Mouse (Mus musculus) CD4-positive, CD25-positive, alpha-beta regulatory T cell (primary cell): ENCODE measurements around the gene Vmn1r195. TPM values are rescaled to one million over a fixed set of nuclear protein-coding genes. Genes with fewer than 3 reads are reported as not detected.

ENCODE experiments used
- polyA plus RNA-seq: library from polyadenylated mRNA; unstranded; fragments of 100-300 nt; shearing (Covaris generic); gene quantifications from one replicate; pipeline ENCODE4 v1.2.1, GENCODE M21; 2017

Vmn1r195 gene
- not detected for polyA plus RNA-seq

DNA sequence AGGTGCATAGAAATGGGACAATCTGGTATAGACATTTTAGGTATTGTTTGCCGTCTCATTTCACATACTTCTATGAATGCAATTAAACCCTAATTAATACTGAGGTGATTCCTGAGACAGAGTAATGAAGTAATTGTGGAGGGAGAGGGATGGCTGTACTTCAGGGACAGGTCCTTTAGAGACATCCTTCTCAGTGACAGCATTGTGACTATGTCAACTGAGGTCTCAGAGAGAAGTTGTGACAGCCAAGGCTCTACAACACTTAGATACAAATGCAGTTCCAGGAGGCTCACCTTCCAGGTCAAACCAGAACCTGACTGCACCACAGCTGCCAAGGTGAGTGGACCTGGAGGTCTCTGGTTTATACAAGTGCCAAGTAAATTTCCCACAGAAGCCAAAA lies at the start of gene Vmn1r195:
TSS of gene Vmn1r195 (plus strand) at position 301 of the 400 bp plus-strand sequence.

DNA sequence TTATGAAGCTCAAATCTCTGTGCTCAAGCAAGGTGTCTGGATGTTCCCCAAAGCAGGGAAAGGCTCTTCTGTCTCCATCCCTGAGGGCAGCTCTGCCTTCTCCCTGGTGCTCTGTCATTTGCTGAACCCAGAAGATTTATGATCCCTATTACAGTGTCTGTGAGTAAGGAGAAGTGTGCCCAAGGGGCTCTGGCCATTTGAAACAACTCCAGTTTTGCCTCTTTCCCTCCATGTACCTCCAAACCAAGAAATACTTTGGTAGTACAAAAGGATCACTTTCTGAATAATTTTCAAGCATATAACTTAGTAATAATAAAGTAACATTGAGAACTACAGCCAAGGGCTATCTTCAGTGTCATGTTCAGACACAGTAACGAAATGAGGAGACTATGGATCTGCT lies 47.3 kb upstream of the Vmn1r195 start, which contains the start of gene Vmn1r193:
TSS of gene Vmn1r193 (minus strand) at position 101 of the 400 bp plus-strand sequence.

DNA sequence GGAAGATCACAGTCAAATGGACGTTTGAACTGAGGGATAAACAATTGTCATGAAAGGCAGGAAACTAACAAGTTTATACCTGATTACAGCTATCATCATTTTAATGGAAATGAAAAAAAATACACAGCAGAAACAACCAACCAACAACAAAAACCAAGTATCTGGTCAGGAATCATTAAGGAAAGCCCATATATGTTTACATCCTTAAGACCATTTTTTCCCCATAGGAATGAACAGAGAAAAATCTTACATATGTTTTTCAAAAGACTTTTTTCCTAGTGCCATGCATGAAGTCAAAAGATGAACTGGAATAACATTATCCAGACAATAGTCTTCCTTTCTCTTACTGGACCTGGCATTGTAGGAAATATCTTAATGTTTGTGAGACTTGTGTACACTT lies 26.4 kb upstream of the Vmn1r195 start, which contains the start of gene Vmn1r194:
TSS of gene Vmn1r194 (plus strand) at position 301 of the 400 bp plus-strand sequence.

DNA sequence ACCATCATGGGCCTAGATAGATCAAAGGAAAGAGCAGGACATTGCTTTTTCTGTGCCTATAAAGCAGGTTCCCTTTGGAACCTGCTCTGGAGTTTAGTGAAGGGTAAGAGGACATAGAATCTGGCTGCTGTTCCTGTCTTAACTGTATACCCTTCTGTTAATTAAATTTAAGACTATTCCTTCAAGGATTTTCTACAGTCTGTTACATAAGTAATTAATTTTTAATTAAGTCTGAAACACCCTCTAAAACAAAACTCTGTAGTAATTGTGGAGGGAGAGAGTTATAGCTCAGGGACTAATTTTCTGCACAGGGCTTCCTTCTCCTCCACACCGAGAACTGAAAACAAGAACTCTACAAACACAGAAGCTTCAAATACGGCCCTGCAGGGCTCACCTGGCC lies 19.3 kb downstream of the Vmn1r195 start, which contains the start of gene Vmn1r196:
TSS of gene Vmn1r196 (plus strand) at position 301 of the 400 bp plus-strand sequence.

DNA sequence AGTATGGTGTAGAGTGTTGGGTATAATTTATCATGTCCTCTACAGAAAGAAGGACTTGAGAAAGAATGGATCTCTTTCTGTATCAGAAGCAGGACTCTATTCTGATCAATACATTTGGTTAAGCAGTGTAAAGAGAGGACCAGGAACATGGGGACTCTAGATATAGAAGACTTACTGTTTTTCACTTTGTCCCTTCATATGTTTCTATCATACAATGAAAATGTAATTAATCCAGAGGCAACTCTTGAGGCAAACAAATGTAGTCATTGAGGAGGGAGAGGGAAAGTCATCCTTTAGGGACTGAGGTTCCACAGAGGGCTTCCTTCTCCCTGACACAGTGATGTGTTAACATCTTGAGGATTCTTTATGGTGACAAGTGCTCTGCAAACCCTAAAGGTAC lies 54.0 kb downstream of the Vmn1r195 start, which contains the start of gene Vmn1r197:
TSS of gene Vmn1r197 (plus strand) at position 301 of the 400 bp plus-strand sequence.

Other genes starting within 250 kb of the Vmn1r195 start
- gene Hist1h2ah, start 235.0 kb upstream of the Vmn1r195 start, polyA plus RNA-seq, result not detected
- 0.47 TPM for gene Hist1h2bk, start 234.7 kb upstream of the Vmn1r195 start, polyA plus RNA-seq
- gene Hist1h4i, start 229.2 kb upstream of the Vmn1r195 start, polyA plus RNA-seq, result 9.4 TPM
- gene Hist1h2ag, start 227.6 kb upstream of the Vmn1r195 start, polyA plus RNA-seq, result 0.59 TPM
- gene Hist1h2bj, start 227.3 kb upstream of the Vmn1r195 start, polyA plus RNA-seq, result 2.6 TPM
- not detected for gene Vmn1r188, start 186.1 kb upstream of the Vmn1r195 start, polyA plus RNA-seq
- gene Vmn1r189, start 164.7 kb upstream of the Vmn1r195 start, polyA plus RNA-seq, result not detected
- not detected for gene Vmn1r191, start 86.6 kb upstream of the Vmn1r195 start, polyA plus RNA-seq
- not detected for gene Vmn1r192, start 79.4 kb upstream of the Vmn1r195 start, polyA plus RNA-seq
- 0.02 TPM for gene Vmn1r193, start 47.4 kb upstream of the Vmn1r195 start, polyA plus RNA-seq
- not detected for gene Vmn1r194, start 26.3 kb upstream of the Vmn1r195 start, polyA plus RNA-seq
- not detected for gene Vmn1r196, start 19.4 kb downstream of the Vmn1r195 start, polyA plus RNA-seq
- gene Vmn1r197, start 54.1 kb downstream of the Vmn1r195 start, polyA plus RNA-seq, result 0.07 TPM
- gene Vmn1r198, start 79.8 kb downstream of the Vmn1r195 start, polyA plus RNA-seq, result not detected
- not detected for gene Vmn1r199, start 109.3 kb downstream of the Vmn1r195 start, polyA plus RNA-seq
- 0.04 TPM for gene Vmn1r200, start 119.9 kb downstream of the Vmn1r195 start, polyA plus RNA-seq
- 0.04 TPM for gene Vmn1r201, start 201.4 kb downstream of the Vmn1r195 start, polyA plus RNA-seq
- gene Vmn1r202, start 234.9 kb downstream of the Vmn1r195 start, polyA plus RNA-seq, result 0.04 TPM
- 0.17 TPM for gene Vmn1r203, start 247.6 kb downstream of the Vmn1r195 start, polyA plus RNA-seq